Mouse (Mus musculus): ENCODE measurements at regions not wholly inside any gene's neighbourhood (a gene's known extent, or its start where the extent isn't known, plus 50 kb on each side); places are given as distances from the start of the nearest gene placed in this dataset.

GRCm38 (mm10) chr12:55926276-55926973 is 90.3 kb downstream of the Brms1l start:
- no peak for DNase-seq
